Mouse (Mus musculus) heart, adult 2 months (tissue): ENCODE measurements around the gene Plekhm2.

ENCODE experiments used
- CTCF ChIP-seq: fragments of 200-600 bp; IDR thresholded peaks from 2 replicates; pipeline ENCODE4 v1.8.1; 2022; ENCODE audit warnings: antibody characterized with exemption, mild to moderate bottlenecking, moderate library complexity
- EP300 ChIP-seq: fragments of 200-500 bp; IDR thresholded peaks from 2 replicates; pipeline ENCODE4 v1.6.1; 2011; ENCODE audit warnings: low read depth, low read length, control low read depth; ENCODE audit not compliant: insufficient read depth
- POLR2A ChIP-seq: fragments of 200-500 bp; IDR thresholded peaks from 2 replicates; pipeline ENCODE4 v1.6.1; 2011; ENCODE audit warnings: mild to moderate bottlenecking, low read depth, low read length, control low read depth; ENCODE audit not compliant: insufficient read depth

DNA sequence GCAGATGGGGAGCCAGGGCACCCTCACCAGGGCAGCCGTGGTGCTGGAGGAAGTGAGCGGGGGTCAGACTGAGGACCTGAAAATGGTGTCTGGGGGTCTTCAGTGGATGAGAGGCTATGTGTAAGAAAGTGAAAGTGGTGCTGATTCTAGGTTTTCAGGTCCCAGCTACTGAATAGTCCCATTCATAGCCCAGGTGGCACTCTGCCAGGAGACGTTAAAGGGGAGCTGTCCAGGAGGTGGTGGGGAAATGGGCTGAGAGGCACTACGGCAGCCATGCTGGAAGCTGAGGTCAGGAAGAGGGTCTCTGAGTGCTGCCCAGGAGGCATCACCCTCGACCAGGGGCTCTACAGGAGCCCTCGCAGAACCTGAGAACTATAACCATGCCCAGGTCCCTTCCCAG, 15.5 kb downstream of the Plekhm2 start:
- TF ChIP-seq CTCF (no peak), EP300 (no peak), POLR2A (no peak)
